Mouse (Mus musculus) lung, postnatal 0 days (tissue): ENCODE measurements around the gene Mindy4b-ps.

Source experiments
- CTCF ChIP-seq: IDR thresholded peaks from 2 replicates; pipeline ENCODE4 v1.5.1; 2016; ENCODE audit warnings: antibody characterized with exemption, mild to moderate bottlenecking
- EP300 ChIP-seq: IDR thresholded peaks from 2 replicates; pipeline ENCODE4 v1.6.1; 2016; ENCODE audit warnings: antibody characterized with exemption, mild to moderate bottlenecking, control low read depth

DNA sequence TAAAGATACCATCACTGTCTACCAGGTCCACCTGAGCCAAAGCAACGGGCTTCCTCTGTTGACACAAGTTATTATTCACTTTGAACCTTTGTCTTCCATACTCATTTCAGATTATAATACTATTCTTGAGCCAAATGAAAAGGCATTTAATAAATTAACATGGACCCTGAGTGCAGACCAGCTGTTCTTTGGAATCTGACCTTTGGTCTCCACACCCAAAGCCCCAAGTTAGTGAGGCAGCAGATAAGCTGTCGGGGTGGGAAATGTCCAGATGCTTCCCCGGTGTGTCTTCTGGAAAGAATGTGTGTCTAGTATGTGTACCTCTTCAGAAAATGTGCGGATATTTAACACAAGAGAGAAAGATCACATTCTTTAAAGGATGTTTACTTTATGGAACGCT, 33.1 kb downstream of the Mindy4b-ps start:
- TF ChIP-seq CTCF (no peak), EP300 (no peak)
